Mouse (Mus musculus): ENCODE data around the gene Spi1. TPM values are rescaled to one million over a fixed set of nuclear protein-coding genes. Genes with fewer than 3 reads are reported as not detected.

Spi1 gene
- total and polyA plus RNA-seq, 2 experiments from 2014 or later = 3.0 to 4.5 TPM

DNA sequence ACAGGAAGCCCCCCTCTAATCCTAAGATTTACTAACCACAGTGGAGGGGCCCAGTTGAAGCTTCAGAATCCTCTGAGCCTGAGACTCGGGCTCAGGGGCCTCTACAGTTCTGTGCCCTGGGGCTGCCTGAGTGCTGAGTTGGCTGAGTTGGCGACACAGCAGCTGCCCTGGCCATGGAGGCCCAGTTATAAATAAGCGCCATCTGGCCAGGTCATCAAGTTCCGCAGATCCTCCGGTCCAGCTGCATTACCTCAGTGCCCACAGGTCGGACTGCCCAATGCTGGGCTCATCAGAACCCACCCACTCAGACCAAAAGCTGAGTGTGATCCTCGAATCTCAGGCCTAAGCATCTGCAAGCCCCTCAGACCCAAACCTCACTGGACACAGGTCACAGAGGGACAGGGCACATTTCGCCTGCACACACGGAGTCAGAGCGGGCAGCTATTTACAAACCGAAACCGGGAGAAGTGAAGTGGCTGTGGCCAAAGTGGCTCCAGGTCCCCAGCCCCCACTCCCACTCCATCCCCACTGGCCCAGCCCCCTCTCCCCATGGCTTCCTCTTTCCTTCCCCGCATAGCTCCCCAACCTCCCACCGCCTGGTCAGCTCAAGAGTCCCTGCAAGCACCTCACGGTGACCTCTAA, 2.1 kb downstream of the Spi1 start:
- Histone ChIP-seq H3K4me3 (ENCODE audit: low read length) (no peak overlapping the region), H3K9me3 (ENCODE audit: low read length) (no peaks in the 10 kb centered on the region), H3K36me3 (ENCODE audit: insufficient read depth, low read length) (no peaks in the 10 kb centered on the region), H3K27ac (no peak overlapping the region), H3K4me2 (ENCODE audit: low read depth, low read length) (no peak overlapping the region), H3K9ac (replicated peaks; ENCODE audit: low read length) (no peak overlapping the region), H3K4me1 (ENCODE audit: insufficient read depth, low read length) (no peaks in the 10 kb centered on the region), H3K27me3 (ENCODE audit: insufficient read depth, low read length) (no peaks in the 10 kb centered on the region)
- DNase-seq (ENCODE audit: low spot score) = no peak
- TF ChIP-seq CTCF (IDR thresholded peaks at IDR 0.05; ENCODE audit: low read depth) = no peak
- no peak for ATAC-seq
- 83% methylated on average over 15 of the region's 15 CpGs for WGBS

- H3K4me1 ChIP-seq (ENCODE audit: insufficient read depth, low read length) = no peaks in the 10 kb centered on the region
- DNase-seq (ENCODE audit: low spot score) (no peak), ATAC-seq (no peak)
- H3K9ac ChIP-seq (replicated peaks; ENCODE audit: low read length) = no peak overlapping the region
- no peaks in the 10 kb centered on the region for H3K27me3 ChIP-seq (ENCODE audit: insufficient read depth, low read length)
- 87% methylated on average over 14 of the region's 14 CpGs for WGBS
- no peak overlapping the region for H3K27ac ChIP-seq
- H3K4me2 ChIP-seq (ENCODE audit: low read depth, low read length) = no peak overlapping the region
- no peaks in the 10 kb centered on the region for H3K9me3 ChIP-seq (ENCODE audit: low read length)
- no peaks in the 10 kb centered on the region for H3K36me3 ChIP-seq (ENCODE audit: insufficient read depth, low read length)
- no peak overlapping the region for H3K4me3 ChIP-seq (ENCODE audit: low read length)
- TF ChIP-seq CTCF (IDR thresholded peaks at IDR 0.05; ENCODE audit: low read depth) = no peak
Measured at GRCm38 (mm10) chr2:91085494-91086391, 3.6 kb downstream of the Spi1 start.

GRCm38 (mm10) chr2:91086392-91087237, 4.4 kb downstream of the Spi1 start:
- no peak overlapping the region for H3K27ac ChIP-seq
- H3K4me1 ChIP-seq (ENCODE audit: insufficient read depth, low read length) = no peaks in the 10 kb centered on the region
- ATAC-seq (no peak), DNase-seq (ENCODE audit: low spot score) (no peak)
- no peak overlapping the region for H3K4me2 ChIP-seq (ENCODE audit: low read depth, low read length)
- H3K9ac ChIP-seq (replicated peaks; ENCODE audit: low read length) = no peak overlapping the region
- no peaks in the 10 kb centered on the region for H3K36me3 ChIP-seq (ENCODE audit: insufficient read depth, low read length)
- no peak for TF ChIP-seq CTCF (IDR thresholded peaks at IDR 0.05; ENCODE audit: low read depth)
- H3K9me3 ChIP-seq (ENCODE audit: low read length) = no peaks in the 10 kb centered on the region
- H3K4me3 ChIP-seq (ENCODE audit: low read length) = no peak overlapping the region
- 55% methylated on average over 9 of the region's 9 CpGs for WGBS
- no peaks in the 10 kb centered on the region for H3K27me3 ChIP-seq (ENCODE audit: insufficient read depth, low read length)

GRCm38 (mm10) chr2:91087453-91087852, 5.3 kb downstream of the Spi1 start:
- Histone ChIP-seq H3K27me3 (ENCODE audit: insufficient read depth, low read length) (no peaks in the 10 kb centered on the region), H3K4me1 (ENCODE audit: insufficient read depth, low read length) (no peaks in the 10 kb centered on the region), H3K9me3 (ENCODE audit: low read length) (no peaks in the 10 kb centered on the region), H3K36me3 (ENCODE audit: insufficient read depth, low read length) (no peaks in the 10 kb centered on the region), H3K9ac (replicated peaks; ENCODE audit: low read length) (no peak overlapping the region), H3K4me3 (ENCODE audit: low read length) (no peak overlapping the region), H3K27ac (no peak overlapping the region), H3K4me2 (ENCODE audit: low read depth, low read length) (no peak overlapping the region)
- no peak for TF ChIP-seq CTCF (IDR thresholded peaks at IDR 0.05; ENCODE audit: low read depth)
- 88% methylated on average over 9 of the region's 9 CpGs for WGBS
- DNase-seq (ENCODE audit: low spot score) = no peak
- ATAC-seq = no peak

GRCm38 (mm10) chr2:91088987-91089386, 6.8 kb downstream of the Spi1 start:
- H3K9ac ChIP-seq (replicated peaks; ENCODE audit: low read length) = no peak overlapping the region
- 84% methylated on average over 9 of the region's 9 CpGs for WGBS
- H3K4me1 ChIP-seq (ENCODE audit: insufficient read depth, low read length) = no peaks in the 10 kb centered on the region
- no peaks in the 10 kb centered on the region for H3K9me3 ChIP-seq (ENCODE audit: low read length)
- no peaks in the 10 kb centered on the region for H3K36me3 ChIP-seq (ENCODE audit: insufficient read depth, low read length)
- H3K4me2 ChIP-seq (ENCODE audit: low read depth, low read length) = no peak overlapping the region
- no peak overlapping the region for H3K4me3 ChIP-seq (ENCODE audit: low read length)
- DNase-seq (ENCODE audit: low spot score) = no peak
- TF ChIP-seq CTCF (IDR thresholded peaks at IDR 0.05; ENCODE audit: low read depth) = no peak
- ATAC-seq = no peak
- no peaks in the 10 kb centered on the region for H3K27me3 ChIP-seq (ENCODE audit: insufficient read depth, low read length)
- no peak overlapping the region for H3K27ac ChIP-seq

DNA sequence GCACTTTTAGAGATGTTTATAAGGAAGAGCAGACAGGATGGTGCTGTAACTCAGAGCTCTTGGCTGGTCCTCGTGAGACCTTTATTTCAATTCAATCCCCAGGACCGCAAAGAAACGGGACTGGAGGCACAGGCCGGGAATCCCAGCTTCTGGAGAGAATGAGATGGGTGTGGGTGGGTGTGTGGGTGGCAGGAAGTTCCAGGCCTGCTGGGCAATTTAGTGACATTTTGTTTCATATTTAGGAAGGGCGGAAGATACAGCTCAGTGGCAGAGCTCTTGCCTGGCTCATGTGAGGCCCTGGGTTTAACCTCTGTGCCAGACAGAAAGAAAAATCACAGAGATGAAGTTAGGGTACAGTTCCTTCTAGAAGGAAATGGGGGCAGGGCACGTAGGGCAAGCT, 8.0 kb downstream of the Spi1 start:
- WGBS = 77% methylated on average over 6 of the region's 6 CpGs
- ATAC-seq = no peak
- TF ChIP-seq CTCF (IDR thresholded peaks at IDR 0.05; ENCODE audit: low read depth) = no peak

More for the DNA sequence above, 8.0 kb downstream of the Spi1 start:
- H3K27ac ChIP-seq = no peak overlapping the region
- no peaks in the 10 kb centered on the region for H3K36me3 ChIP-seq (ENCODE audit: insufficient read depth, low read length)
- H3K4me3 ChIP-seq (ENCODE audit: low read length) = no peak overlapping the region
- no peak overlapping the region for H3K4me2 ChIP-seq (ENCODE audit: low read depth, low read length)
- H3K9ac ChIP-seq (replicated peaks; ENCODE audit: low read length) = no peak overlapping the region
- H3K4me1 ChIP-seq (ENCODE audit: insufficient read depth, low read length) = no peaks in the 10 kb centered on the region
- DNase-seq (ENCODE audit: low spot score) = no peak
- no peaks in the 10 kb centered on the region for H3K9me3 ChIP-seq (ENCODE audit: low read length)
- no peaks in the 10 kb centered on the region for H3K27me3 ChIP-seq (ENCODE audit: insufficient read depth, low read length)

Measured in hindbrain, postnatal 0 days (tissue).